Mouse (Mus musculus): ENCODE measurements around the gene Slc9a9.

GRCm38 (mm10) chr9:95188362-95189217 is 518.9 kb downstream of the Slc9a9 start:
- TF ChIP-seq TAL1 (IDR thresholded peaks at IDR 0.05; ENCODE audit: low read length), result no peak
- no peak for TF ChIP-seq GATA1 (IDR thresholded peaks at IDR 0.05; ENCODE audit: low read length)
